Mouse (Mus musculus) leukemia stem cell, adult 10-12 weeks (primary cell): ENCODE measurements around the gene Omt2a. TPM values are rescaled to one million over a fixed set of nuclear protein-coding genes. Genes with fewer than 3 reads are reported as not detected.

Experiments
- polyA plus RNA-seq: library from polyadenylated mRNA; stranded (reverse); fragments of >175 nt; gene quantifications from 2 replicates; pipeline ENCODE4 v1.2.3, GENCODE M21; 2012; ENCODE audit warnings: low replicate concordance

Omt2a gene
- polyA plus RNA-seq, result not detected in 2 replicates

DNA sequence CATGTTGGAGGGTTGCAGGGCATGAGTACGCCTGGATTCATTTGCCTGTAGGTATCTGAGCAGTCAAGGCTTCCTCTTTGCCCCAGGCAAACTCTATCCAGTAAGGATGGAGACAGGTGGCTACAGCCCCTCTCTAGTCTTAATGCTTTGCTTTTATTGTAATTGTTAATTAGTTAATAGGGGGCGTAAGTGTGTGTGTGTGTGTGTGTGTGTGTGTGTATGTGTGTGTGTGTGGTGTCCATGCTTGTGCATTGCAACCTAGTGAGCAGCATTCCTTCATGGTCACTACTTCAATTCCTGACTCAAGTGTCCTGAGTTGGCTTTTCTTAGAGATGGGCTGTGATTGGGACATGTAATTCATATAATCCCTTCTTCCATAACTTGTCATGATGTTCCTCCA, at the start of gene Omt2a:
Omt2a (minus strand) TSS at position 101 of the 400 bp plus-strand sequence.

GRCm38 (mm10) chr9:78355611-78356010, 41.0 kb upstream of the Omt2a start, which contains the start of gene Gsta2:
Gene Gsta2 (minus strand): TSS chr9:78355788.

GRCm38 (mm10) chr9:78327289-78327688, 12.7 kb upstream of the Omt2a start, which contains the start of gene Omt2b:
Gene Omt2b (plus strand): TSS chr9:78327589.

GRCm38 (mm10) chr9:78289723-78290122, 24.9 kb downstream of the Omt2a start, which contains the start of gene Gm10639:
Gene Gm10639 (plus strand): TSS chr9:78289923.

Other genes with a start within 250 kb of the Omt2a start
- gene Fbxo9, start 205.7 kb downstream of the Omt2a start, polyA plus RNA-seq, result 78.7 and 92.6 TPM in 2 replicates
- 15.1 and 15.2 TPM in 2 replicates for gene Ick, start 205.6 kb downstream of the Omt2a start, polyA plus RNA-seq
- gene Gsta4, start 132.0 kb downstream of the Omt2a start, polyA plus RNA-seq, result 0.25 TPM in 1 of 2 replicates, not detected in the other
- not detected in 2 replicates for gene Gsta1, start 84.1 kb downstream of the Omt2a start, polyA plus RNA-seq
- gene Gm3776, start 57.7 kb downstream of the Omt2a start, polyA plus RNA-seq, result not detected in 2 replicates
- not detected in 2 replicates for gene Gm10639, start 24.9 kb downstream of the Omt2a start, polyA plus RNA-seq
- gene Omt2b, start 12.8 kb upstream of the Omt2a start, polyA plus RNA-seq, result 0.23 TPM in 1 of 2 replicates, not detected in the other
- not detected in 2 replicates for gene Gsta2, start 41.0 kb upstream of the Omt2a start, polyA plus RNA-seq
- gene Dppa5a, start 53.4 kb upstream of the Omt2a start, polyA plus RNA-seq, result not detected in 2 replicates
- not detected in 2 replicates for gene Ooep, start 63.9 kb upstream of the Omt2a start, polyA plus RNA-seq
- gene Ddx43, start 81.0 kb upstream of the Omt2a start, polyA plus RNA-seq, result 0.08 TPM in 1 of 2 replicates, not detected in the other
- 3.6 and 4.6 TPM in 2 replicates for gene Cgas, start 128.4 kb upstream of the Omt2a start, polyA plus RNA-seq
- gene Mto1, start 133.4 kb upstream of the Omt2a start, polyA plus RNA-seq, result 32.5 and 40.6 TPM in 2 replicates
- gene Gm17324, start 134.0 kb upstream of the Omt2a start, polyA plus RNA-seq, result 0.47 and 1.4 TPM in 2 replicates
- gene Eef1a1, start 174.4 kb upstream of the Omt2a start, polyA plus RNA-seq, result 232 and 331 TPM in 2 replicates